Comparison of ENCODE assay signal across 8 mouse cellular contexts in the genomic region with DNA sequence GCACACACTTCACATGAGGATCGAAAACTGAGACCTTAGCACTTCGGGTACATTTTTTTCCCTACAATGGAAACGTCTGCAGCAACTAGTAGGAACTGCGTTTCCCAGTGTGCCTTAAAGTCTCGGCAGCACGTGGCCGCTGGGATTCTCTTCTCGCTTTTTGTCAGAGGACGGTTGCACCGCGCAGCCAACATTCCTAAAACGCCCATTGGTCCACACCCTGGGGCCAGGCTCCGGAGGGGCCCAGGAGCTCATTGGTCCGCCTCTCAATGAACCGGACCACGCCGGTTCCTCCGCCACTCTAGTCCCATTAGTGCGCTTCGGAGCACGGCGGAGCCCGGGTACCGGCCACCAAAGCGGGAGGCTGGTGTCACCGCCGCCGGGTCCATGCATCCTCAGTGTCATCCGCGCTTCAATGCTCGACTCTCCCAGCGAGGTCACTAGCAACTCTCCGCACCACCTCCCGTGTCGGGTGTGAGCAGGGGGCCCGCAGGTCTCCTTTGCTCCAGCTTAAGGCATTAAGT. TPM values are rescaled to one million over a fixed set of nuclear protein-coding genes. Genes with fewer than 3 reads are reported as not detected.
DNase-seq lines count a peak whose midpoint lies in the region; ATAC-seq and TF ChIP-seq lines count a peak whose summit lies in the region.

No protein-coding gene starts in this region.

- ATAC-seq in forebrain, postnatal 0 days = peak; percentile 84
- ATAC-seq in neural tube, embryonic 15.5 days (ENCODE audit: low FRiP score) = peak; percentile 72

- H3K9me3 ChIP-seq in forebrain, postnatal 0 days (ENCODE audit: low read length) = no peaks in the 10 kb centered on the region
- H3K9me3 ChIP-seq in neural tube, embryonic 15.5 days (replicated peaks) = no peaks in the 10 kb centered on the region

- H3K4me1 ChIP-seq in forebrain, postnatal 0 days (ENCODE audit: insufficient read depth) = peaks cover 19% of the 10 kb centered on the region; the same call in 1 of the 2 replicates
- peaks cover 2% of the 10 kb centered on the region; the same call in 1 of the 2 replicates for H3K4me1 ChIP-seq in lung, adult 2 months (ENCODE audit: control insufficient read depth, insufficient read depth, low read length)
- peaks cover 29% of the 10 kb centered on the region for H3K4me1 ChIP-seq in neural tube, embryonic 15.5 days

- DNase-seq in MEL-GATA-1-ER (ENCODE audit: extremely low read depth, low read depth) = peak; percentile 75
- peak; percentile 78 to 80 for DNase-seq in cerebellum, adult 18-20 months
- DNase-seq in forebrain, postnatal 0 days = peak; percentile 93
- peak; percentile 77 to 83 for DNase-seq in heart, postnatal 36 days
- peak; percentile 81 to 86 for DNase-seq in layer of hippocampus, adult 2 months (ENCODE audit: low spot score in 2 of 2)
- peak; percentile 80 for DNase-seq in lung, adult 2 months
- peak; percentile 30 to 32 for DNase-seq in thymus, adult 18-20 months

- H3K36me3 ChIP-seq in forebrain, postnatal 0 days (ENCODE audit: insufficient read depth) = no peaks in the 10 kb centered on the region
- H3K36me3 ChIP-seq in neural tube, embryonic 15.5 days = no peaks in the 10 kb centered on the region

- peak; percentile 46; the same call in 1 of the 2 replicates for TF ChIP-seq POLR2A in lung, adult 2 months (IDR thresholded peaks at IDR 0.05; ENCODE audit: borderline replicate concordance, extremely low read depth, low read depth, low read length)

- peak overlapping the region; percentile 96 for H3K4me3 ChIP-seq in forebrain, postnatal 0 days (ENCODE audit: low read depth, low read length)
- H3K4me3 ChIP-seq in layer of hippocampus, adult 2 months = peak overlapping the region; percentile 97
- H3K4me3 ChIP-seq in lung, adult 2 months (replicated peaks; ENCODE audit: extremely low read depth, low read depth, low read length) = peak overlapping the region; percentile 95
- H3K4me3 ChIP-seq in neural tube, embryonic 15.5 days (replicated peaks) = peak overlapping the region; percentile 95

- TF ChIP-seq CTCF in forebrain, postnatal 0 days (IDR thresholded peaks at IDR 0.05; ENCODE audit: low read depth) = no peak
- no peak for TF ChIP-seq CTCF in layer of hippocampus, adult 2 months (conservative IDR thresholded peaks at IDR 0.05)
- no peak for TF ChIP-seq CTCF in lung, adult 2 months (IDR thresholded peaks at IDR 0.05; ENCODE audit: insufficient read depth, low read length)

- H3K27me3 ChIP-seq in forebrain, postnatal 0 days (ENCODE audit: insufficient read depth, low read length) = no peaks in the 10 kb centered on the region
- no peaks in the 10 kb centered on the region for H3K27me3 ChIP-seq in neural tube, embryonic 15.5 days (replicated peaks)

- WGBS in forebrain, postnatal 0 days = 3% methylated on average over 36 of the region's 36 CpGs
- WGBS in lung, adult 2 months = 1% methylated on average over 36 of the region's 36 CpGs
- 0% methylated on average over 36 of the region's 36 CpGs for WGBS in neural tube, embryonic 15.5 days

- H3K4me2 ChIP-seq in forebrain, postnatal 0 days (ENCODE audit: low read depth) = peak overlapping the region; percentile 50
- H3K4me2 ChIP-seq in neural tube, embryonic 15.5 days = peak overlapping the region; percentile 65

- H3K27ac ChIP-seq in forebrain, postnatal 0 days (ENCODE audit: low read depth, low read length) = peak overlapping the region; percentile 93
- peak overlapping the region; percentile 84 for H3K27ac ChIP-seq in layer of hippocampus, adult 2 months
- peak overlapping the region; percentile 90 for H3K27ac ChIP-seq in neural tube, embryonic 15.5 days (replicated peaks)

- intact Hi-C loops in heart, postnatal 36 days (cut with DNase I) = no loop called here

- H3K9ac ChIP-seq in forebrain, postnatal 0 days = peak overlapping the region; percentile 83
- peak overlapping the region; percentile 88 for H3K9ac ChIP-seq in neural tube, embryonic 15.5 days (replicated peaks)

RNA-seq across cellular contexts. Expression of gene Amd1, which starts 1.3 kb away (rescaled TPM):
- total RNA-seq in forebrain, postnatal 0 days (2014; rRNA removed) = 73.9 and 75.1 TPM in 2 replicates
- polyA plus RNA-seq in forebrain, postnatal 0 days (2015; fragmentation: Nextera tagmentation; extraction: Ambion mirVana) = 35.0 and 38.0 TPM in 2 replicates
- total RNA-seq in heart, postnatal 36 days (2021) = 10 to 100 TPM; 67.0 to 88.5 TPM
- 10 to 100 TPM; 81.6 to 83.1 TPM for total RNA-seq in layer of hippocampus, adult 2 months (2021)
- polyA plus RNA-seq in lung, adult 2 months (2012; rRNA removed) = 6.2 and 14.9 TPM in 2 replicates
- 41.2 and 43.9 TPM in 2 replicates for polyA plus RNA-seq in neural tube, embryonic 15.5 days (2015; fragmentation: Nextera tagmentation; extraction: Ambion mirVana)

RNA-seq across cellular contexts. Expression of gene Cdk19, which starts 38.7 kb away (rescaled TPM):
- 33.7 and 37.5 TPM in 2 replicates for total RNA-seq in forebrain, postnatal 0 days (2014; rRNA removed)
- 11.0 and 11.5 TPM in 2 replicates for polyA plus RNA-seq in forebrain, postnatal 0 days (2015; fragmentation: Nextera tagmentation; extraction: Ambion mirVana)
- total RNA-seq in heart, postnatal 36 days (2021) = 10 to 100 TPM; 14.5 to 16.1 TPM
- total RNA-seq in layer of hippocampus, adult 2 months (2021) = 10 to 100 TPM; 34.4 to 34.6 TPM
- 10.9 and 21.5 TPM in 2 replicates for polyA plus RNA-seq in lung, adult 2 months (2012; rRNA removed)
- polyA plus RNA-seq in neural tube, embryonic 15.5 days (2015; fragmentation: Nextera tagmentation; extraction: Ambion mirVana) = 9.7 and 9.9 TPM in 2 replicates

RNA-seq across cellular contexts. Expression of gene Gtf3c6, which starts 42.8 kb away (rescaled TPM):
- total RNA-seq in forebrain, postnatal 0 days (2014; rRNA removed) = 35.0 and 41.9 TPM in 2 replicates
- 45.4 and 55.0 TPM in 2 replicates for polyA plus RNA-seq in forebrain, postnatal 0 days (2015; fragmentation: Nextera tagmentation; extraction: Ambion mirVana)
- total RNA-seq in heart, postnatal 36 days (2021) = 10 to 100 TPM; 21.6 to 25.5 TPM
- 10 to 100 TPM; 27.5 to 29.9 TPM for total RNA-seq in layer of hippocampus, adult 2 months (2021)
- polyA plus RNA-seq in lung, adult 2 months (2012; rRNA removed) = 3.5 and 6.3 TPM in 2 replicates
- polyA plus RNA-seq in neural tube, embryonic 15.5 days (2015; fragmentation: Nextera tagmentation; extraction: Ambion mirVana) = 74.0 and 75.2 TPM in 2 replicates

RNA-seq across cellular contexts. Expression of gene Rpf2, which starts 53.9 kb away (rescaled TPM):
- 39.9 and 43.9 TPM in 2 replicates for total RNA-seq in forebrain, postnatal 0 days (2014; rRNA removed)
- 66.7 and 74.3 TPM in 2 replicates for polyA plus RNA-seq in forebrain, postnatal 0 days (2015; fragmentation: Nextera tagmentation; extraction: Ambion mirVana)
- 10 to 100 TPM in 1 of 2 experiments, 1 to 10 TPM in 1; 9.7 to 12.5 TPM for total RNA-seq in heart, postnatal 36 days (2021)
- total RNA-seq in layer of hippocampus, adult 2 months (2021) = 10 to 100 TPM; 18.7 to 21.5 TPM
- 1.5 and 2.2 TPM in 2 replicates for polyA plus RNA-seq in lung, adult 2 months (2012; rRNA removed)
- 66.8 and 76.2 TPM in 2 replicates for polyA plus RNA-seq in neural tube, embryonic 15.5 days (2015; fragmentation: Nextera tagmentation; extraction: Ambion mirVana)

Comparison
In these comparisons a context has a peak if more than half of its experiments do, and no peak if none do; other contexts are left out.
1. Peak in every context shown above with its lines: DNase-seq, ATAC-seq, H3K4me3 ChIP-seq and H3K27ac ChIP-seq.
2. DNase-seq: peak in every context shown above with its lines; median percentile 93 in forebrain, postnatal 0 days; 84 in layer of hippocampus, adult 2 months; 80 in heart, postnatal 36 days; 80 in lung, adult 2 months; 79 in cerebellum, adult 18-20 months; 75 in MEL-GATA-1-ER; 31 in thymus, adult 18-20 months.